Mouse (Mus musculus): ENCODE results near the gene Gm17409. TPM values are rescaled to one million over a fixed set of nuclear protein-coding genes. Genes with fewer than 3 reads are reported as not detected.

Gm17409 gene
- polyA plus RNA-seq (2012) = not detected in 2 replicates

- no peak for TF ChIP-seq GATA1 (IDR thresholded peaks at IDR 0.05; ENCODE audit: low read length)
Measured at GRCm38 (mm10) chr2:58469816-58470215, at the start of gene Gm17409. Gm17409 (plus strand) TSS chr2:58470116.

DNA sequence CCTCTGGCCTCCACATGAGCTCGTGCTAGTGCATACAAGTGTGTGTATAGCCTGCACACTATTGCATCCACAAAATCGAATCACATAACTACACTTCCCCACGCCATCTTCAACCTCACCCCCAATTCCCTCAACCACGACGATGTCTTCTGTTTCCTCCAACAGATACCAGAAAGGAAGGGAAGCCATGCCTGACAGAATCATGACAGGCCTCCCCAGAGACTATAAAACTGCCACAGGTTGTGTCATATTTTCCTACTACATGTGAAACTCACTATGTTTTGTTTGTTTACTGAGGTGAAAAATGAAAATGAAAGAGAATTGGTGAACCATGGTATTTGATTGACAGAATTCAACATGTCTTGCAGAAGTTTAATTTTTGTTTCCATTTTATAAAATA, 46.6 kb upstream of the Gm17409 start:
- no peak for TF ChIP-seq GATA1 (IDR thresholded peaks at IDR 0.05; ENCODE audit: low read length)

DNA sequence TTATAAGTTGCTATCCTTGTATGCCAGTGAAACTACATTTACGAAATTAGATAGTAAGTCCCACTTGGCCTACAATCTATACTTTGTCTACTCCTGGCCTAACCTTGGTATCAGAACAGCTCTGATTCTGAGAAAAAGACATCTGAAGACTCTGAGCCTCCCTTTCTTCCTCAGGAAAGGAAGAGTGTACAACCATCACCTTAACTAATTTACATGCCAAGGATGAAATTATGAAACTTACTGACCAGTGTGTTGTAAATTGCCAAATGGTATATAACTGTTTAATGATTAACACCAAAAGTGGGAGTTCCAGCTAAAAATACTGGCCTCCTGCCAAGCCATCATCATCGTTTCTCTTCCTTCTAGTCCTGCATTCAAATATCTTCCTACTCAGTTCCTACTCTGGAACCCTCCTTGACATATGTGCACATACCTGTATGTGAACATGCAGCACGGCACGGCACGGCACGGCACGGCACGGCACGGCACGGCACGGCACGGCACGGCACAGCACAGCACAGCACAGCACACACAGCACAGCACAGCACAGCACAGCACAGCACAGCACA, 44.4 kb upstream of the Gm17409 start:
- TF ChIP-seq GATA1 (IDR thresholded peaks at IDR 0.05; ENCODE audit: low read length) = no peak

DNA sequence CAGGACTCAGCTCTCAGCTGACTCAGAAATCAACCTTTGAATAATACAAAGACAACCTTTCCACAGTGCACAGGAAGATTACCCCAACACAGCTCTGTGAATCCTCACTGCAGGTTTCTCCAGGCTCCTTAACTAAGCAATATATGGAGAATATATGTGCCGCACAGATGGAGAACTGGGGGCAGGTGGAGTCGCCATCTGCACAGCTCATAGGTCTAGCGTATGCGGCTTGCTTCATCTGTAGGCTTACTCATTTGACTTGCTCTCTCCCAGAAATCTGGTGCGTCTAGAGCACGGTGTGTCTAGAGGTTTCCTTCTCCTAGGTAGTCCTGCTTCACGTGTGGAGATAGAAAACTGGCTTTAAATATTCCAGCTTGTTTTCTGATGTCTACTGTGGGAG, 37.7 kb upstream of the Gm17409 start:
- TF ChIP-seq GATA1 (IDR thresholded peaks at IDR 0.05; ENCODE audit: low read length) = no peak

GRCm38 (mm10) chr2:58433317-58433716, 36.6 kb upstream of the Gm17409 start:
- no peak for TF ChIP-seq GATA1 (IDR thresholded peaks at IDR 0.05; ENCODE audit: low read length)

DNA sequence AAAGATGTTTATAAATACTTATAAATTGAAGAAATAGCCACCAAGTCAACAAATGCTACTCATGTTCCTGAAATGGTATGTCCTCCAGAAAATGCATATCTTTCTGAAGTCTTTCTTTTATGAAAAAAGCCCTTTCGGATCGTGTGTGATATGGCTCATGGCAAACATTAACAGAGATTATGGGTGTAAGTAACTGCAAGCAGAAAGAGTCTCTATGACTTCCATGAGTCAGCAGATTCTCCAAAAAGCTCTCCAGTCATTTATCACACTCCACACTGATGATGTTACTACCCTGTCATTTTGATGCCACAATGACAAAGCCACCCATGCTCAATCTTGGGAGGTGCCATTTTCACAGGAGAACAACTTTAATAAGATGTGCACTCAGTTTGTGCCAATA, 35.5 kb upstream of the Gm17409 start:
- TF ChIP-seq GATA1 (IDR thresholded peaks at IDR 0.05; ENCODE audit: low read length) = no peak

GRCm38 (mm10) chr2:58435507-58435906, 34.4 kb upstream of the Gm17409 start:
- TF ChIP-seq GATA1 (IDR thresholded peaks at IDR 0.05; ENCODE audit: low read length) = no peak

DNA sequence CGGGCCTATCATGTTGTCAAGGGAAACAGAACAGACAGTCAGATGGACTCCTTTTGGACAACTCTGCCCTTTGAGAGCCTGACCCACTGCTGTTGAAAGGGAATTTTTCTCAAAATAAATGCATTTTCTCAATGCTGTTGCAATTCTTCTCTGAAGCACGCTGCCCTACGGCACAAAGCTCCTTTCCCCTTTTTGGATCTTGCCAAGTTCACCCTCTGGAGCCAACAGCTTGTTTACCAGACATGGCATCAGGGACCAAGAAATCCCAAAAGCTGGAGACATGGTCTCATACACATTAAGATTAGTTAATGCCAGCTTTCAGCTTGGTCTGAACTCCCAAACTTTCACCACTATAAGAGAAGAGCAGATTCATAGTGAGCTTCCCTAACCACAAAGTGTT, 33.0 kb upstream of the Gm17409 start:
- no peak for TF ChIP-seq GATA1 (IDR thresholded peaks at IDR 0.05; ENCODE audit: low read length)

DNA sequence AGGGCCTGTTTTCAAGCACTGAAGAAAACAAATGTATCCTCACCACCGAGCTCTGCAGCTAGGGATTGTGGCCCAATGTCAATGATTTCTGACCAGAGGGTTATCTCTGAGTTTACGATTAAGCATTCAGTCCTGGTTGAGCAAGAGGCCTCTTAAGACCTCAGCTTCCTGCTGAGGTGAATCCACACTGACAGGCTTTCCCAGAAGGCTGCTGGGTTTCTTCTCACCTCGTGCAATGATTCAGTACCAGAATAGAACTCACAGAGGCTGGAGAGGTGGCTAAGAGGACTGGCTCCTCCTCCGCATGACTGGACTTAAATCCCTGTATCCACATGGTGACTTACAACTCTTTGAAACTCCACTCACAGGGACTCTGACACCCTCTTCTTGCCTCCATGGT, 26.8 kb upstream of the Gm17409 start:
- no peak for TF ChIP-seq GATA1 (IDR thresholded peaks at IDR 0.05; ENCODE audit: low read length)

DNA sequence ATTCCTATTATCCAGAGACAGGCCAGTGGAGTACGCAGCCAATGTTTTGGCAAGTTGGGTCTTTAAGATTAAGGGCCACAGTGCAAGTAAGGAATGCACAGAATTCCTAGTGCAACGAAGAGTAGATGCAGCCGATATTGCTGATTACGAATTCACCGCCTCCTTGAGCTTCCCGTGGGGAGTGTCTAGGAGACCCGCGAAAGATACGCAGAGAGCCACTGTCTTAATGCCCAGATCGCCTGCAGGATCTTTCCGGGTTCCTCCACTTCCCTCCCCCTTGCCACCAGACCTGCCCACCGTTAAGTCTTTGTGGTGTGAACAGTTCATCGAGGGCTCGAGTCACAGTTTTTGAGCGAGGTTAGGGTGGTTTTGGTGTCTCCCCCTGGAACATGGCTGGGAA, 22.9 kb upstream of the Gm17409 start:
- TF ChIP-seq GATA1 (IDR thresholded peaks at IDR 0.05; ENCODE audit: low read length) = no peak

- TF ChIP-seq GATA1 (IDR thresholded peaks at IDR 0.05; ENCODE audit: low read length) = no peak
Measured at GRCm38 (mm10) chr2:58454095-58454865, 15.6 kb upstream of the Gm17409 start.

- TF ChIP-seq GATA1 (IDR thresholded peaks at IDR 0.05; ENCODE audit: low read length) = no peak
Measured at GRCm38 (mm10) chr2:58456843-58457487, 13.0 kb upstream of the Gm17409 start.

GRCm38 (mm10) chr2:58457488-58457865, 12.4 kb upstream of the Gm17409 start:
- TF ChIP-seq GATA1 (IDR thresholded peaks at IDR 0.05; ENCODE audit: low read length) = no peak

- TF ChIP-seq GATA1 (IDR thresholded peaks at IDR 0.05; ENCODE audit: low read length) = no peak
Measured at GRCm38 (mm10) chr2:58458820-58459371, 11.0 kb upstream of the Gm17409 start.

DNA sequence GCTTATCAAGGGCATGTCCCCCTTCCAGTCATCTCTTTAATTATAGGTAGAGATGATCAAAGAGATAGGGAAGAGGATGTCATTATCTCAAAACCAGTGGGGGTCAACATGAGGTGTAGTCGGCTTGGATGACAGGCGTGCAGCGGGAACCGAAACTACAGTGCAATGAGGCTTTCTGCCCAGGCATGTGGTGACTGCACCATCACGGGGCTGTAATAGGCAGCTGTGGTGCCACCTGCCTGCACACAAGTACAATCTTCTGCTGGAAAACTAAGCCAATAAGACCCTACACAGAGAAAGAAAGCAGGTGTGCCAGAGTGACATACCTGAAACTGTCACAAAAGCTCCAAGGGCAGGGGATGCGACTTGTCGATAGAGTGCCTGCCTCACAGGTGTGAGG, 374 bp downstream of the Gm17409 start:
- TF ChIP-seq GATA1 (IDR thresholded peaks at IDR 0.05; ENCODE audit: low read length) = no peak

DNA sequence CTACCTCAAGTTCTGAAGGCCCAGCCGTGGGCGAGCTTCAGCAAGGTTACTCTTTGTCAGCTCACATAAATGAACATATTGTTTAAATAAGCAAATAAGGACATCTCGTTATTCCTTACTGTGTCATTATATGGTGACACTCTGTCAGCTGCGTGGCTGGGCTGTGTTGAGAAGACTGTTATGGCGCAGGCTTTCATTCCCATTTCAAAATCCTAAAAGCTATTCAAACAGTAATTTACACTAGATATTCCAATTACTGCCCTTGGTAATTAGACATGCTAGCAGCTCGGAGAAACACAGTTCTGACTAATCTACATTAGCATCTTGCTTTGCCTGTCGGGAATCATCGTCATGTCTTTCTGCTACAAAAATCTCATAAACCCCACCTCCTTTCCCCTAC, 5.7 kb downstream of the Gm17409 start:
- TF ChIP-seq GATA1 (IDR thresholded peaks at IDR 0.05; ENCODE audit: low read length) = no peak
